Mouse (Mus musculus): Measurements from ENCODE around the gene Mast3.

The Mast3 gene

DNA sequence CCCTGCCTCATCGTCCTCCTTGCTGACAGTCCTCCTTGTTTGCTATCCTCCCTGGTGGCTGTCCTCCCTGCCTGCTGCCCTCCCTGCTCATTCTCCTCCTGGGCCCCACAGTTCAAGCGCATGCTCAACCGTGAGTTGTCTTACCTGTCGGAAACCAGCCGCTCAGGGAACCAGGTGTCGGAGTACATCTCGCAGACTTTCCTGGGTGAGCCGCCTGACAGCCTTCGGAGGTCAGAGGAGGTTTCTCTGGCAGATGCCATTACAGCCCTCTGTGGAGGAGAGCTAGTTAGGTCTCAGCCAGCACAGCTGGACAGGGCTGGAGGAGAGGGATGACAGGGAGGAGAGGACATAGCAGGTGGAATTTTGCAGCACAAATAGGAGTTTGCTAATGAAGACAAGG is 58.2 kb downstream of the Mast3 start:
- DNase-seq (ENCODE audit: low read depth, low spot score), result no peak

DNA sequence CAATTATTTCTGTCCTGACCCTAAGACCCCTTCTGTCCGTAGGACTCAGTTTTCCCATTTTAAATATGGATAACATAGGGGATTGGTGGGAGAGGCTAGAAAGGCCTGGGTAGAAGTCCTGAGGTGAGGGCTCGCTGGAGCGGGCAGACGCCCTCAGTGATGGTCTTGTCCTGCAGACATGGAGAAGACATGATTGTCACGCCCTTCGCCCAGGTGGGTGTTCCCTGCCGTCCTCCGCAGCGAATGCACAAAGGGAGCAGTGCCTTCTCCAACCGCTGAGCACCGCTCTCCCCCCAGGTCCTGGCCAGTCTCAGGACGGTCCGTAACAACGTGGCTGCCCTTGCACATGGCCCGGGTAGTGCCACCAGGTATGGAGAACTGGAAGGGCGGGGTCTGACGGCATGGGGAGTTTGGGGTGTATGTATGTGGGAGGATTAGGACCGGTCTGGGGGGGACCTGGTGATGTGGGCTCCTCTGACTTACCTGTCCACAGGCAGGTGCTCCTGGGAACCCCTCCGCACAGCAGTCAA is 59.1 kb downstream of the Mast3 start:
- DNase-seq (ENCODE audit: low read depth, low spot score), result no peak

DNA sequence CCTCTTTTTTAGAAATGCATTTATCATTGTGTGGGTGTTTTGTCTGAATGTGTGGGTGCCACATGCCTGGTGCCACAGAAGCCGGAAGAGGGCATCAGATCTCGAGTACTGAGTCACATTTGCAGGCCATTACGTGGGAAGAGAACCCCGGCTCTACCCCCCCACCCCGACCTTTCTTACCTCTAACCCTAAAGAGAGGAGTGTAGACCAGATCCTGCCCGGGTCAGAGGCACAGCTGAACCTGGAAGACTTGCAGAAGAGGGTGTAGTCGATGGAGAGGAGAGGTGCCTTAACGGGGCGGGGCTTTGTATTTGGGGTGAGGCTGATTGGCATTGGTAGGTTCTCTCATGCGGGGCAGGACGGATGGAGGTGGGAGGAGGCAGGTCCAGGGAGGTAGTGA is 60.0 kb downstream of the Mast3 start:
- DNase-seq (ENCODE audit: low read depth, low spot score), result no peak

DNA sequence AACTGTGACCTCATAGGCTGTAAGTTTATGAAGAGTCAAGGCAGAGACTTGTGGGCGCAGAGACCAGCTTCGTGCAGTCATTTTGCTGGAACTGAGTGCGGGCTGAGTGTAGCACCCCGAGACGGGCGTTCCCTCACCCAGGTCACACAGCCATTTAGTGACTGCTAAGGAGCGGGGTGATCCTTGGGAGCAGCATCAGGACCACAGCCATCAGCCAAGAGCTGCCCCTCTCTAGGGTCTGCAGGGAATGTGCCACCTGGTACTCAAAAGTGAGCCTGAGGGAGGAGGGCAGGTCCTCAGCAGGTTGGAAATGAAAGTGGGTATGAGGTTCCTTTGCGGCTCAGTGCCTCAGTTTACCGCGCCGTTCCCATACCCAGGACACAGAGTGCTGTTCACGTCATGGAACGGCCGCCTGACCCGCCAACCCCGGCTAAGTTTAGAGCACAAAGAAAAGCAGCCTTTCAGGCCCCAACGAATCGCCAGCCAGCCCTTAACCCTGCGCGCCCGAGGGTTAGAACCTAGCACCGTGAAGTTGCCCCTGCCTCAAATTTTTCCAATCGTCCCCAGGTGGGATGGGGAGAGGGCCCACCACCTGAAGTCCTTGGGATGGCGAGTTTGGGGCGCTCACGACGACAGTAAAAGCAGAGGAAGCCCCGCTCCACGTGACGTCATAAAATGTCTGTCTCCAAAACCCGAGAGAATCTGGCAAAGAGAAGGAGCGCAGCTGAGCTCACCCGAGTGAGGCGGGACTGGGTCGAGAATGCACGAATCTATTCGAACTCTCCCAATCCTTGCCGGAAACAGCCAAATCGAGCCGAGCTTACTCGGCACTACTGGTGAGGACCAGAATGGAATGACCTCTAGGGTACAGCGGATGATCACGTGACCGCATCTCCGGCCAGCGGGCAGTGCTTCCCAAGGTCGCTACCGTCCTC is 60.9 kb downstream of the Mast3 start:
- peak; percentile 49 for DNase-seq (ENCODE audit: low read depth, low spot score)

DNA sequence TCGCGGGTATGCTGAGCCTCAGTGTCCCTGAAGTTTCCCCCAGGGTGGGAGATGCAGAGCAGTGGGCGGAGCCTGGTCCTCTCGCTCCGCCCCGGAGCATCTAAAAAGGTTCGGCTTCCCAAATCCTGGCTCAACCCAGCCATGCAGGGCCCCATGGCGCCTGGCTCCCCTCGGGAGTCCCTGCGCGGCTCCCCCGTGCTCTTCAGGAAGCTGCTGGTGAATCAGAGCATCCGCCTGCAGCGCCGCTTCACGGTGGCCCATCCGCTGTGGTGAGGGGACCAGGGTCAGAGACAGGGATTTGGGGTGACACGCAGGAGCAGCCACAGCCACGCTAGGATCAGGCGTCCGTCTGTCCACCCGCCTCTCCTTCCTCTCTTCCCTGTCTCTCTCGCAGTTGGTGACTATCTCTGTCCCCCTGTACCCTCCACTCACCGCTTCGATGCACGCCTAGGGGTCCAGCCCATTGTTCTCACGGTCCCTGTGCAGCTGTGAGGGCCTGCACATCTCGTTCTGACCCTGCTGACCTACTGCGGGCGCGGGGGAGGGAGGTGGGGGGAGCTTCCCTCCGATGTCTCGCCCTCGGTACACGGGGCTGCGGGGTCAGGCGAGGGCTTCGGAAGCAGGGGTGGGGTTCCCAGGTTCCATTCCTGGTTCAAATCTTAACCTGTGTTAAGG is 61.7 kb downstream of the Mast3 start:
- peak; percentile 40 for DNase-seq (ENCODE audit: low read depth, low spot score)

DNA sequence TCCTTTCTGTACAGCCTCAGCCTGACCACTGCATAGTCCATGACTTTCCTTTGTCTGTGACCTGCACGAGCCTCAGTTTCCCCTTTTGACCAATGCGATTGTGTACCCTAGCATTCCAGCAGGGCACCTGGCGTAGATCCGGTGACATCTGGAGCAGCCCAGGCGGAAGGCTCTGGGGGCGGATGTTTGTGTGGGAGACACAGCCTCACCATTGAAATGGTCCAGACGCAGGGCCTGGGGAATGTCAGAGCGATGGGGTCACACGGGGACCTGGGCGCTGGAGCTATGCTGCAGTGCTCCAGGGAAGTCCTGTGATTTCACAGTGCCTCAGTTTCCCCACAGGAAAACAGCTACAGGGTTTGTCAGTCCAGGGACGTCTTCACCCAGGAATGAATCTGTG is 62.7 kb downstream of the Mast3 start:
- no peak for DNase-seq (ENCODE audit: low read depth, low spot score)

DNA sequence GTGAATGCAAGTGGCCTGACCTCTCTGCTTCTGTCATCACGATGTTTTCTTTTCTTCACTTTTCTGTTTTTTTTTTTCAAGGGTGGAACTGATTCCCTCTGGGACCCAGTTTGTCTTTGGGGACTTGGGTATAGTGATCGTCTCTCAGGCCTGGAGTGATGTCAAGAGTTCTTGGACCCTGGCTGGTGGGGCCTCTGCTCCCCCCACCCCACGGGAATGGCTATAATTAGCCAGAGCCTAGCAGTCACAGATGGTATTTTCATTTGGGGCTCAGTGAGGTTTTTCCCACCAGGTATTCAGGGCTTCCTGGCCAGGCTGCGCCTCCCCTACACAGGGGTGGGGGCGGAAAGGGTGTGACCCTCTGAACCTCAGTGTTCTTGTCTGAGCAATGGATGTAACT is 63.2 kb downstream of the Mast3 start:
- no peak for DNase-seq (ENCODE audit: low read depth, low spot score)

DNA sequence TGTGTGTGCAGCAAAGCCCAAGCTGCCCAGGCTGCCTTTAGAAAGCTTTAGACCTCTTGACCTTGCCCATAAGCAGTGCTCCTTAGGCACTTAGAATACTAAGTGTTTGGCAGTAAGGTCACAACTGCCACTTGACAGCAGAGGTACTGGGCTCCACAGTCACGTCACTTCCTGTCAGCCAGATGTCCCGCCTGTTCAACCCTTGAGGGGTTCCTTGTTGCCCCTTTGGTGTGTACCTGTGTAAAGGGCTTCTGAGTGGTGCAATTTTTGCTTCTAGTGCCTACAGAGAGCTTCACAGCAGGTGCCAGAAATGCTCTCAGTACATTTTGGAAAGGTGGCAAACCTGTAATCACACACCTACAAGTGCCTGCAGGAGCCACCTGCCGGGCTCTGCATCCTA is 66.6 kb downstream of the Mast3 start:
- no peak for DNase-seq (ENCODE audit: low read depth, low spot score)

DNA sequence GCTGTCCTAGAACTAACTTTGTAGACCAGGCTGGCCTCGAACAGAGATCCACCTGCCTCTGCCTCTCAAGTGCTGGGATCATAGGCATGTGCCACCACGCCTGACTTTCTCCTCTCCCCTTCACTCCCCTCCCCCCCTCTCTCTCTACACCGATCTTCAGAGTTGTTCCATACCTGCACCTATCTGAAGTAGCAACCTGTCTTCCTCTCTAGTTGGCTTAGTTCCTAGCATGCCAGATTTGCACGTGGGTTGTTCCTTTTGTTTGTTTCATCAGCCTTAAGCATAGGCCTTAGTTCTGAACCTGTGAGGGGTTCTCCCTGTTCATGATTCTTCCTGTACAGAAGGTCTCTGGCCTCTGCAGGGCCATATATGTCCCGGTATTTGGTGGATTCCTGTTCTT is 67.1 kb downstream of the Mast3 start:
- no peak for DNase-seq (ENCODE audit: low read depth, low spot score)

DNA sequence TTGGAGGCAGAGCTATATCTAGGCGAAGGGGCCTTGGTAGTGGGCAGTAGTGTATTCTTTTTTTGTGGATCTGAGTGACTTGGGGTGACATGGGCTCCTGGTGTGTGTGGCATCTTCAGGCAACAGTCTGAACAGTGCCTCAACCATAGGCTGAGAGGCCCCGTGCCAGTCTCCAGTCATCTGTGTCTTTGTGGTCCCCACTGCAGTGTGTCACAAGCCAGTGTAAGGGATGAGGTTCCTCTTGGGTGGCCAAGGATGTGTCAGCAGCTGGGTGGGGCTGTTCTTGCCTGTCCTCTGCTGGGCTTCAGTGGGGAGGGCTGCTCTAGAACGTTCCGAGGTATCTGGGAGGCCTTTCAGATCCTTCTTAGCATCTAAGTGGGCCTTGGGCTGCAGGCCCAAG is 73.9 kb downstream of the Mast3 start:
- DNase-seq (ENCODE audit: low read depth, low spot score), result no peak

DNA sequence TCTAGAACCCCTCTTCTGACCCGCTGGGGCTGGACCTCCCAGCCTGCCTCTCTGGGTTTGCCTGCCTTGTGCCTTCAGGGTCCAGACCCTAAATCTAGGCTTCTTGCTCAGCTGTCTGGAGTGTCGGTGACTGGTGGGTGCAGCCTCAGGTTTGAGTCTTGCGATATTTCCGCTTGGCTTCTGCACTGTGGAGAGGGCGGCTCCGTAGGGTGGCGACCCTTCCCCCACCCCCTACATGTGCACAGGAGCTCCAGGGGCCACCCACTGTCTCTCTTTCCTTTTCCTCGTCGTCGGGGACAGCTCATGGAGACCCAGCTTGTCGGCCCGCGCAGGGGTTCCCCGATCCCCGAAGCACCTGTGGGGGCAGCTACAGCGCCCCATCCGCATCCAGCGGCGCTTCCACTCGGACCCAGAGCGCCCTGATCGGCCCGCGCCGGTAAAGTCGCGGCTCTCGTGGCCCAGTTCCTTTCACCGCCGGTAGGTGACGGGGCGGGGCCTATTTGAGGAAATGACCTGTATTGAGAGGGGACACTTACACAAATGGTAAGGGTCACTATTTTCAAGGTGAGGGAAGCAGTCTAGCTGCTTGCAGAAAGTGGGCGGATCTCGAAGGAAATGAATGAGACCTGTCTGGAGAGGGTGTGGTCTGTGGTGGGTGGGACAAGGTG is 74.9 kb downstream of the Mast3 start:
- peak; percentile 83 for DNase-seq (ENCODE audit: low read depth, low spot score)

Data from R1 (cell line).